Mouse (Mus musculus): ENCODE data around the gene Lmbr1l.

Lmbr1l gene

DNA sequence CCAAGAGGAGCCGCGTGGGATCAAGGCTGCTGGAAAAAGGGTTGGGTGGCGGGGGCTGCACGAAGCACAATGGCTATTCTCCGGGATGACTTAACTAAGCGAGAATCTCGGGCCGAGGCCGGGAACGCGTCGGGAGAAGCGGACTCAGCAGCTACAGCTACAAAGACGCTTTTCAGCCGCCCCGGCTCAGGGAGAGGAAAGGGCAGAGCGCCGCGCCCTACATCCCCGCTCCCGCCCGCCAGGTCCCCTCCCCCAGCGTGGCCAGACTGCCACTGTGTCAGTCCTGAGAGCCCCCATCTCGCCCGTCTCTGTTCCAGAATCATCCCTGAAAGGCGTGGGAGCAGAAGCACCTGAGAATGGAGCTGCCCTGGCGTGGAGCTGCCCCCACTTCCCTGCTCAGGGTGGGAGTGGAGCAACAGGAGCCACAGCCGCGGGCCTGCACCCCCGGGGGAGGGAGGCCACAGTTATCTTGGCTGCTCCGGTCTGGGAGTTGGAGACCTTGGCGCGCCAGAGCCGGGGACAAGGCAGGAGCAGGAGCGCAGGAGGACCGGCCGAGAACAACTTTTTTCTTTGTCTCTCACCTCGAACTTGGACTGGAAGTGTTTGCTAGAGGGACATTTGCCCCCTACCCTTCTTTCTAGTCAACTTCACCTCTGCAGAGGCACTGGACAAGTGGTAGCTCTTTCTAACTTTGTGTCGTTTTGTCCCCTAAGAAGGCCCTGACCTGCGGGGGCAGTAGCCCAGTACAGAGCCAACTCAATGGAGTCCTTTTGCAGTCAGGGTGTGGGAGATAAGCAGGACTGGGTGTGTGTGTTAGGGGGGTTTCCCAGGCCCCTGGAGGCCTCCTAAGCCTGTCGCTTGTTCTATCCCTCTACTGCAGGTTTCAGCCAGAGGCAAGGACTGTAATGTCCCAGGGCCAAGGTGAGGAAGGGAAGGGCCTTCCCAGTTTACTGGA lies 22.1 kb downstream of the Lmbr1l start:
- DNase-seq (ENCODE audit: low read depth, low spot score), result no peak

DNA sequence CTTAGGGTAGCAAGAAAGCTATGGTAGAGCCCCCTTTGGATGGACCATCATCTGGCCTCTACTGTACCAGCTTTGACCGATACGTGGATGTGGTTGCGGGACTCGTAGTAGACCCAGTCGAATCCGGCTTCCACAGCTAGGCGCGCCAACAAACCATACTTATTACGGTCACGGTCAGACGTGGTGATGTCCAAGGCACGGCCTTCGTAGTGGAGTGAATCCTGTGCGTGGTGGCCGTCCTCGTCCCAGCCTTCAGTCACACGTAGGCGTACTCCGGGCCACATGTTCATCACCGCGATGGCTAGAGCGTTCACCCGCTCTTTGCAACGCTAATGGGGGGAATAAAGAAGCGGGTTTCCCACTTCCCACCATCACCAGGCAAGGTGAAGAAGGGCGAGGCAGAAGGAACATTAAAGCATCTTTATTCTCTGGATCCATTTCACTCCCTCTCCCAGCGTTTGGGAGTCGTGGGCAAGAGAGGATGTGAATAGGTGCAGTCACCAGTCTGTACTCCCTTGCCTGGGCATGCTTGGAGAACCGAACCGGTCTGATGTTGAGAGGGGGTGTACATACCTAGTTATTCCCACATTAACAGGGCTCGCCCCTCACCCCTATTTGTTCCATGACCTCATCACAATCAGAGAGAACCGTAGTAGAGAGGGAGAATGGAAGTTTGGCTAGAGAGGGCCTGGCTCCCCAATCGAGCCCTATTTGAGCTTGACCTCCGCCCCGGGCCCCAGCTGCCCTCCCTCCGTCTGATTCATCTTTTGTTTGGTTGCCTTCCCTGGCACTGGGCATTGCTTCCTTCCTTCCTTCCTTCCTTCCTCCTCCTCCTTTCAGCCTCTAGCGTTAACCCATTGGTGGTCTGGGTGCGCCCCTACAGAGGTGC lies 23.0 kb downstream of the Lmbr1l start:
- no peak for DNase-seq (ENCODE audit: low read depth, low spot score)

DNA sequence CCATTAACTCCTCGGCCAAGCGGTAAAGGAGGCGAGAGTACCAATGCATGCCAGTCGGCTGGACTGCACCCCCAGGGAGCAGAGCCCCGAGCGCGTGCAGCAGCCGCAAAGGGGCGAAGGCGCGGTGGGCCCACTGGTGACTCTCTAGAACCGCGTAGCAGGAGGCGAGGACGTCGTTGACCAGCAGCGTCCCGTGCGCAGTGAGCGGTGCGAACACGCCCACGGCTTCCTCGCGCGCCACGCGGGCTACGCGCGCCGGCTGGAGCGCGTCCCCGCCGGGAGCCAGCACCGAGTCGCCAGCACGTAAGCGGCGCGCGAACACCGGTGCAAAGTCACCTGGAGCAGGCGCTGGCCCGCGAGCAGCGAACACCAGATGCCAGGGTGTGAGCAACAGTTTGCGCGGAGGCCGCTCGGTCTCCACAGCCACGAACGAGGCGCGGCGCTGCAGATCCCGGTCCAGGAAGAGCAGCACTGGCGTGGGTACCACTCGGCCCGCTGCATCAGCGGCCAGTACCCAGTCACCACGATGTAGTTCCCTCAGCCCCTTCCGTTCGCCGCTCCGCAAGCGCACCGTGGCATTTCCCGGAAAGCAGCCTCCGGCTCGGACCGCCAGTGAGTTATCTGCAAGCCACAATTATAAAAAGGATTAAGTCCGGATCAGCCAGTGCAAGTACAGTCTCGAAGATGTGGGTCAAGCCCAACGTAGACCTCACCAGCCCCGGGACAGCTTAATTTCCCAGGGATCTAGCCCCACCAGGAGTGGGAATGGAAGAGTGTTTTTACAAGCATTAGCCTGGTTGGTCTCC lies 23.9 kb downstream of the Lmbr1l start, which contains the start of gene Rhebl1:
Gene Rhebl1 (minus strand): TSS at position 601 of the 806 bp plus-strand sequence.
- DNase-seq (ENCODE audit: low read depth, low spot score), result no peak

DNA sequence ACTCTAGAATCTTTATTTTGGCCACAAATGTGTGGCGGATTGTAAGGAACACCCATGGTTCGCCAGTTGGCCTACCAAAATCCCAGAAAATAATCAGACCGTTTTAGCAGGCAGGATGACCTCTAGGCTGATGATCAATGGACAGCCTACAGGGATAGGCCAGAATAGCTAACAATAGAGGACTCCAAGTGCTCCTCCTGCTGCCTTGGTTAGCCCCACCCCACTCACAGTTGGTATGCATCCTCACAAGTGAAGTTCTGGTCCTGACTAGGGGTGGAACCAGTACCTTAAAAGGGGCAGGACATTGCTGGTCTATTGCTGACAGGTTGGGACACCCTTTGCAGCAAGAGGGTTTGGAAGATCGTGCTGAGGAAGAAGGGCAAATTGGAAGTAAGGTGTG lies 25.0 kb downstream of the Lmbr1l start:
- DNase-seq (ENCODE audit: low read depth, low spot score), result no peak

DNA sequence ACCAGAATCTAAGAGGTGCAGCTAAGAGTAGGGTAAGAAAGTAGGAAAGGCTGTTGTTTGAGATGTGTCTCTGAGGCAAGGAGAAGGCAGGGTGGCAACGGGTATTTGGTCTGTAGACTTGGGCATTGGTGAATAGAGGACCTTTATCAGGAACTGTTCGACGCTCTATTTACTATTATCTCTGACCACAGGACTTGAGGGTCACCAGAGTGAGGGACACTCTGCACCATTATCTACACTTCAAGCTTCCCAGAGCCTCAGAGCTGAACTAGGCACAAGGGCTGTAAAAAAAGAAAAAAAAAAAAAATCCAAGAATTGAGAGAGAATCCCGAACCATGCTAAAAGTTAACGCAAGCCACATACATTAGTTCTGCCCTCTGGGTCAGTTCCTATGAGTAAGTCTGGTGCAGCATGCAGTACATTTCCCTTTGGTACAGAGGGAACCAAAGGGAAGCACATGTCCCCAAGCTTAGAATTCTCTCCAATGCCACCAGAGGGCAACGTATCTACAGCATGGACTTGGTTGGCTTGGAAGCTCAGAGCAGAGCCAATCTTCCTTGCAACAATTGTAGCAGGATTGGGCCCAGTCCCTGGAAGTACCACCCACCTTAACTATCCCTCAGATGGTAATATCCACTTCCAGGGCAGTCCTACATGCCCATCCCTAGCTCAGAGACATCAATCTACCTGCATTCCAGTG lies 26.0 kb downstream of the Lmbr1l start:
- peak; percentile 74 for DNase-seq (ENCODE audit: low read depth, low spot score)

DNA sequence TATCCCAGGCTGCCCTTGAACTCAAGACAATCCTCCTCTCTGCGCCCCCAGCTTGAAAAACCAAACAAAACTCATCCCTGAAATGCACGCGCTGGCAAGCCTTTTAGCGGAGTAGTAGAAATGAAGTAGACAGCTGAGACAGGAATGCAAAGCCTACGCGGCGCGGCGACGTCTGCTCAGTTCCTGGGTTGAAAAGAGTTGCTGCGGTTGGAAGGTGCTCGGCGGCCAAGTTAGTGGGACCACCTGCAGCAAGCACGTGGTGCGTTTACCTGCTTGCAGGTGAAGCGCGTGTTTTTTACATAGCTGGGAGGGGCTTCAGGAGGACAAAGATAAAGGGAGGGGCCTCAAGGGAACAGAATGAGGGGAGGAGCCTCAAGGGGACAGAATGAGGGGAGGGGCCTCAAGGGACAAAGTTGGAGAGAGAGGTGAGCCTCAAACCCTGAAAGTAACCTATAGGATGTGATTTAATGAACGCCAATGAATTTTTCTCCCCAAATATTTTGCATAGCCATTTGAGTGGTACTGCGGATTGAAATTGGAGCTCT lies 26.8 kb downstream of the Lmbr1l start:
- DNase-seq (ENCODE audit: low read depth, low spot score), result no peak

DNA sequence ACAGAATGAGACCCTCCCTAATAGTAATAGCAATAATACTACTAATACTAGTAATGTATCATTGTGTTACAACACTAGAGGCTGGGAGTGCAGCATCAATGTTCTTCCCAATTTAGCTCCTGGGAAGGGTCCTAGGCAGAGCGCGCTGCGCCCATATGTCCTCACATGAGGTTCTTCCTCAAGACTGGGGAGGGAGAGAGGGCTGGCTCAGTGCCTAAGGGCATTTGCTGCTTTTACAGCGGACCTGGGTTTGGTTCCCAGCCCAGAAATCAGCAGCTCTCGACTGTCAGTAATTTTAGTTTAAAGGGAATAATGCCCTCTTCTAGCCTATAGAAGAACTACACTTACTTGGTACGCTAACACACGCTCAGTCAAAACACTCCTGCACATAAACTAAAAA lies 30.5 kb downstream of the Lmbr1l start:
- no peak for DNase-seq (ENCODE audit: low read depth, low spot score)

DNA sequence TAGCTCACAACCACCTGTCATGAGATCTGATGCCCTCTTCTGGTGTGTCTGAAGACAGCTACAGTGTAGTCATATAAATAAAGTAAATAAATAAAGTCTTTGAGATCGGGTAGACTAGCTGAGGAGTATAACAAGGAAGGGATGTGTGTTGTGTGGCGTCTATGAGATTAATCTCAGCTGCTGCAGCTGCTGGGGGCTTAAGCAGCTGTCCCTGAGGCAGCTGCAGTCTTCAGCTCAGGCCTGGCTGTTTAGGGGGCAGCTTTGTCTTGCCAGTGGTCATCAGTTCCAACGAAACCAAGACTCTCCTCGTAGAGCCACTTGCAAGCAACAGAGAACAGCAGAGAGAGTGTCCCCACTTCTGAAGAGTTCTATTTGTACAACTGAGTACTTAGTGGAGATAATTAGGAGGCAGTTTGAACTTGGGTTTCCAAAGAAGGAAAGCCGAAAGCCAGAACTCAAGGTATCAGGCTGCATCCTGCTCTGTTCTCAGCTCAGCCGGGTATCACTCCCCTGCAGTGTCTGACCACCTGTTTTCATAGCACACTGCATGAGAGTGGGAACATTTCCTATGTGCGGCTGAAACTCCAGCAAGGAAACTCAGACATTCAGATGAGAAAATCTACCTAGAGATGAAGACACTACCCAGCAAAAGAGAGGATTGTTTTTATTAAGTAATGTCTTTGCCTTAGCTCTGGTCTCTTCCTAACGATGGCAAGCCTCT lies 31.2 kb downstream of the Lmbr1l start:
- DNase-seq (ENCODE audit: low read depth, low spot score), result no peak

DNA sequence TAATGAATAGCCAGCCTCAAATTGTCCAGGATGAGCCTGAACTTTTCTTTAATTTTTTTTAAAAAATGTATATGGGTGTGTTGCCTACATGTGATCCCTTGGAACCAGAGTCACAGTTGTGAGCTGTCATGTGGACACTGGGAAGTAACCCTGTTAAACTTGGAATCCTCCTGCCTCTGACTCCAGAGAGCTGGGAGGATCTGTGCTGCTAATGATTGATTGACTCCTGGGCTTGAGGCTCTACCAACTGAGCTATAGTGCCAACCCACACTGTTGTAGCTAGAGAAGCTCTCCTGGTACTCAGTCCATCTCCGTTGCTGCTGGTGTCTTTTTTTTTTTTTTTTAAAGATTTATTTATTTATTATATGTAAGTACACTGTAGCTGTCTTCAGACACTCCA lies 33.9 kb downstream of the Lmbr1l start:
- DNase-seq (ENCODE audit: low read depth, low spot score), result no peak

DNA sequence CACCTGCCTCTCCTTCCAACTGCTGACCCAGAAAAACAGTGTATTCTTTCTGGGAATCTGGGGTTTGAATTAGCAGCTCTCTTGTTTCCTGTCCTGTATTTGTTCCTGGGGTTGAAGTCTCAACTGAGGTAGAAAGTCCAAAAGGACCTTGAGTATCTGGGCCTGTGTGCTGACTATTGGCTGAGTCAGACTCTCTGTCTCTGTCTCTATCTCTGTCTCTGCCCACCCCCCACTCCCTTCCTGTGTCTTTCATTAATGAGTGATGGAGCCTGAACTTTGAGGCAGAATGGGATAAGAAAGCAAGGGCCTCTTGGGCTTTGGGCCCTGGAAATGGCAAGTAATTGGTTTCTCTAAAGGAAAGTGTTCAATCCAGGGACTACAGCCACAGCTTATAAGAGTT lies 34.4 kb downstream of the Lmbr1l start:
- no peak for DNase-seq (ENCODE audit: low read depth, low spot score)

DNA sequence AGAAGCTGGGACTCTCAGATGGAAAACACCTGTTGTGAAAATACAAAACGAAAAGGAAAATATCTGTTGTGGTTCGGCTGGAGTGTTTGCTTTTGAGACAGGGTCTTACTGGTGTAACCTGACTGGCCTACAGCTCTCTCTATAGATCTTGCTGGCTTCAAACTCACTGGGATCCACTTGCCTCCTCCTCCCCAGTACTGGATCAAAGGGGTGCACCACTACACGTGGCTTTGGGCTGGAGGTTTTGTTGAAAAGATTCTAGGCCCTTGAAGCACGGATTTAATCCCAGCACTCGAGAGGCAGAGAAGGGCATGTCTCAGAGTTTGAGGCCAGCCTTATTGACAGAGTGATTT lies 36.4 kb downstream of the Lmbr1l start:
- DNase-seq (ENCODE audit: low read depth, low spot score), result no peak

DNA sequence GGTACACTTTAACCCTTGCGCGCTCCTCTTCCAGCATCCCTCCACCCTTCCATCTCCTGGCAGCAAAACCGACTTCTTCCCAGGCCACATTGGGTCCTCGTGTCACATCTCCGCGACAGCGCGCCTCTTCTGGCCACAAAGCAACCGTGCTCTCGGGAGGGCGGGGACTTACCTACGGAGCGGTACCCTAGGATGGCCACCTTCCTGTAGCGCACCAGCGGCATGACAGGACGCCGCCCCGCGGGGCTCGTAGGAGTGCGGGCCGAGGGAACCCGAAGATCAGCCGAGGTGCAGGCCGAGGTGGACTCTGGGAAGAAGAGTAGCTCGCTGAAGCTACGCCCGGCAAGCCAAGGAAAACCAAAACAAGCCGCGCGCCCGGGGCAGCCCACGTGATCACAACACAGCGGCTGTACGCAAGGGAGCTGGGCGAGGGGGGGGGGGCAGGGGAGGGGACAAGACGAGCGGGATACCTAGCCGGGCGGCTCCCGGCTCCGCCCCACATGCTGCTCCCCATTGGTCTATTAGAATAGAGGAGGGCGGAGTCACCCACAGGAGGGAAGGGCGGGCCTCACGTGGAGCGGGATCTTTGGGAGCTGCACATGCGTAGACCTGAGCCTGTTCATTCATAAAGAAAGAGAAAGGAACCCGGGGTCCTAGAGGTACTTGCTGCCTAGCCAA lies 36.9 kb downstream of the Lmbr1l start:
- DNase-seq (ENCODE audit: low read depth, low spot score), result peak; percentile 88

DNA sequence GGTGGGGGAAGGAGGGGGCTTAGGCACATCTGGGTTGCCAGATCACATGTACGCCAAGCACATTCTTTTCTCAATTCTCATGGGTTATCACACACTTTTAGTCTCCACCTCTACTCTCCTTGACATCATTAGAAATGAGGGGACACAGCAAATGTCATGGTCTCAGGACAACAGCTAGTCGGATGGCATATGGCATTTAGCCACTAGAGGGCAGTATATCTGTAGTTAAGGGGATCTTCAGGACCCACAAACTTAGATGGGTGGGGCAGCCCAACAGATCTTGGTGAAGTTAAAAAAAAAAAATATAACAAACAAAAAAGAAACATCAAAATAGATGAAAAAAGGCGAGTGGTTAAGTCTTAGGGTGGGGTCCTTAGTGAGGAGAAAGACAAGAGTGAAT lies 40.7 kb downstream of the Lmbr1l start:
- DNase-seq (ENCODE audit: low read depth, low spot score), result peak; percentile 42

DNA sequence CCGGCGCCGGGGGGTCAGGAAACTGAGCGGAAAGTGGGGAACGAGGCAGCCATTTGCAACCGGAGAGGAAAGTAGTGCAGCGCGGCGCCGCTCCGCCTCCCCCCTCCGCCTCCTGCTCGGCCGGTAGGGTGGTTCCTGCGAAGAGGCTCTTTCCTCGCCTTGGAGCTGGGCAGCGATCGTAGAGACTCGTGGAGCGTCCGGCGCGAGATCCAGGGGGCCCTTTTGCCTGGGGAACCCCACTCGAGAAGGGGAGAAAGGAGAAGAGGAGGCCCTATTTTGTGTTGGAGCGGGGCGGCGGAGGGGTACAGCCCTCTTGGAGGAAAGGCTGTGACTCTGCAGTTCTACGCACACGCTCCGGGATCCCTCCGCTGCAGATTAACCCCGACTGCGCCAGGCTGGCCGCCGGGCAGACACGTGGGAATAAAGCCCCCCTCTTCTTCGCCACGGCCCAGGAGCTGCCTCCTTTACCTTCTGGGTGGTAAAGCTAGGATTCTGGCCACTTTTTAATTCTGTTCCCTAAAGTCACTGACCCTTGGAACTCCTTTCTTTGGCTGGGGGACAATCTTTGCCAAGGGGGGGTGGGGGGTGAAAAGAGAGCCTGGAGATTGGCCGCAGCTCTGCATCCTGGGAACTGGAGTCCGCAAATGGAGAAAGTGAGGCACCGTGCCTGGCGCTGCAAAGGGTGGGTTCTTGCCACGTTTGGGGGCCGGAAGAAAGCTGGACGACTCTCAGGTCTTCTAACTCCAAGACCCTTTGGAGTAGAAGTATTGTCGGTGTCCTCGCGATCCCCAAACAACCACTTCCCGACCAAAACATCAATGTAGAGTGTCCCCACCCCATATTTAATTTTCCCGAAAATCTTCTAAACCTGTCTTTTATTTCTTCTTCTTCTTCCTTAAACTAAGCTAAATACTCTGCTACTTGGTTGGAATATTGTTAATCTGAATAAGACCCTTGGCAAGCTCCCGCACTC lies 45.8 kb downstream of the Lmbr1l start:
- peak; percentile 97 for DNase-seq (ENCODE audit: low read depth, low spot score)

DNA sequence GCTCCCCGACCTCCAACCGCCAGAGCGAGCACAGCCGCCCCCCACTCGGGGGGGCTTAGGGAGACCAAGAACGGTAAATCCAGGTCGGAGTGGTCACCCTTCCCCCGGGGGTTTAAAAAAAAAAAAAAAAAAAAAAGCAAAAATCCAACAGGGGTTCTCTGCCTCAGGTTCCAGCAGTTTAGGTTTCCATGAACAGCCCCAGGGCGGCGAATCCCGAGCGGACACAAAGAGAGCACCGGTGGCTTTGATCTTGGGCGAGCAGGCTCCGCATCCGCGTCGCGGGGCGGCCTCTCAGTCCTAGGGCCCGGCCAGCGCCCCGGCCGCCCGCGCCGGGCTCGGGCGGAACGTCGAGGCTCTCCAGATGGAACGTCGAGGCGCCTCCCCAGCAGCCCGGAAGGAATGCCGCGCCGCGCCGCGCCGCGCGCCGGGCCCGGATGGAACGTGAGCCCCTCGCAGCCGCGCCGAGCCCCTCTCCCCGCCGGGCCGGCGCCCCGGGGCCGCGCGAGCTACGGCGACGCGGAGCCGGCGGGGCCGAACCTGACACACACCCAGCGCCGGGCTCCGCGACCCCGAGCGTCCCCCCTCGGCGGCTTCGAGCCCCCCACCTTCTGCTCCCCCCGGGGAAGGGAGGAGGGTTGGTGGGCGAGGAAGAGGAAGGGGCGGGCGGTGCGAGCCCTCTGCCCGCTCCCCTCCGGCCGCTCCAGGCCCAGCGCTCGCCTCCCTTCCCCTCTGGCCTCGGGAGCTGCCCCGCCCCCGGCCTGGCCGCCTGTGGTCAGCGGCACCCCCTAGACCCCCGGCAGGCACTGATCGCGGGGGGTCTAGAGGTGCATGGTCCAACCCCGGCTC lies 46.7 kb downstream of the Lmbr1l start, which contains the start of gene Kmt2d:
Gene Kmt2d (minus strand): TSS at position 135 of the 846 bp plus-strand sequence.
- no peak for DNase-seq (ENCODE audit: low read depth, low spot score)

DNA sequence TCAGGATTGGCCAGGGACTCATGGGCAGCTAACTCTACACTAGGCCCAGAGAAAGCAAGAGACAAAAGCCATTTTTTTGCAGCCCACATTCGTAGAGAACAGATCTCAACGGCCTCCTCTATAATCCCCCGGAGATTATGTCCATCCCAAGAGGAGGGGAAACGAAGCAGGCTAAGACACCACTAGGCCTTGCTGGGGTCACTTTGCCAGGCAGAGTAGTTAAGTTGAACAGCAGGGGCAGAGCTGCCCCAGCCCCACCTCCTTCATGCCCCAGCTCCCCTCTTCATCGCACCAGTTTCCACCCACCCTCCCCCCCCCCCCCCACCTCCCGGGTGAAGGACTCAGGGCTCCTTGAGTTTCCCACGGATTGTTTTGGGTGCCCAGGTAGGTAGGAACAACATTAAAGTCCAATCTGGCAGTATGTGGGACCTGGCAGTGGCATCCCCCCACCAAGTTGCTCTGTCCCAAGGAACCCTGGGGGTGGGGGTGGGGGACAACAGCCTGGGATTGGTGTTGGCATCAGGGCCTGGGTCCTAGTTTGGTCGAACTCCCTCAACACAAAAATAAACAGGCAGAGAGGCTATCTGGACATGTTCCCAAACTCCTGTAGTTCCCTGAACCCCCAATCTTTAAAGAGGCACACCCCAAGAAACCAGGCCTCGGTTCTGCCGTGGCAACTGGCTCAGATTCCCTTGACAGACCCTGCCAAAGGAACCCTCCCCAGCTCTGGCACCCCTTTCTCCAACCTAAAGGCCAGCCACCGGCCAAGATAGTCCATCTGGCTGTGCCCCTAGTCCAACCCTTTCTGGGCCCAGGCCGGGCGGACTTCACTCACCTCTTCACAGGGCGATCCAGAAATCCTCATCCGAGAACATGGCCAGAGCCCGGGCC lies 47.6 kb downstream of the Lmbr1l start:
- no peak for DNase-seq (ENCODE audit: low read depth, low spot score)

Measured in telencephalon, adult 2 months (tissue).